Mouse (Mus musculus) bone marrow macrophage, adult 2 months (primary cell): Measurements from ENCODE around the gene Tmem235. TPM values are rescaled to one million over a fixed set of nuclear protein-coding genes. Genes with fewer than 3 reads are reported as not detected.

Experiments
- H3K27ac ChIP-seq: 2 replicates; pipeline ENCODE4 v1.5.1; 2012; ENCODE audit warnings: low read depth, low read length; ENCODE audit not compliant: insufficient read depth
- H3K4me1 ChIP-seq: 2 replicates; pipeline ENCODE4 v1.6.1; 2012; ENCODE audit warnings: low read length; ENCODE audit not compliant: control insufficient read depth, insufficient read depth
- H3K4me3 ChIP-seq: 2 replicates; pipeline ENCODE4 v1.5.1; 2012; ENCODE audit warnings: mild to moderate bottlenecking, low read length, moderate library complexity; ENCODE audit not compliant: insufficient read depth
- CTCF ChIP-seq: IDR thresholded peaks from 2 replicates; pipeline ENCODE4 v1.5.1; 2012; ENCODE audit warnings: low read depth, mild to moderate bottlenecking, low read length, moderate library complexity
- POLR2A ChIP-seq: IDR thresholded peaks from 2 replicates; pipeline ENCODE4 v1.6.1; 2012; ENCODE audit warnings: mild to moderate bottlenecking, low read depth, low read length, borderline replicate concordance
- polyA plus RNA-seq: library from polyadenylated mRNA; stranded (reverse); fragments of >200 nt; gene quantifications from 2 replicates; pipeline ENCODE4 v1.2.4, GENCODE M21; 2012; ENCODE audit not compliant: missing spikeins, insufficient read depth, insufficient read length

The Tmem235 gene
- polyA plus RNA-seq, 1 experiment, result not detected

GRCm38 (mm10) chr11:117888853-117889822 is 28.6 kb downstream of the Tmem235 start:
- no peaks in the 10 kb centered on the region for H3K4me1 ChIP-seq
- H3K27ac ChIP-seq, result no peak overlapping the region
- no peak overlapping the region for H3K4me3 ChIP-seq
- TF ChIP-seq CTCF (no peak), POLR2A (no peak)

GRCm38 (mm10) chr11:117889887-117890340 is 29.4 kb downstream of the Tmem235 start:
- Histone ChIP-seq H3K4me3 (no peak overlapping the region), H3K4me1 (no peaks in the 10 kb centered on the region), H3K27ac (no peak overlapping the region)
- TF ChIP-seq CTCF (no peak), POLR2A (no peak)

- Histone ChIP-seq H3K4me3 (no peak overlapping the region), H3K4me1 (no peaks in the 10 kb centered on the region), H3K27ac (no peak overlapping the region)
- no peak for TF ChIP-seq CTCF
- TF ChIP-seq POLR2A, result no peak
Observed at GRCm38 (mm10) chr11:117890519-117891282, 30.1 kb downstream of the Tmem235 start.

- Histone ChIP-seq H3K4me3 (no peak overlapping the region), H3K27ac (no peak overlapping the region), H3K4me1 (no peaks in the 10 kb centered on the region)
- no peak for TF ChIP-seq CTCF
- TF ChIP-seq POLR2A, result no peak
Observed at GRCm38 (mm10) chr11:117891581-117892175, 31.1 kb downstream of the Tmem235 start.

DNA sequence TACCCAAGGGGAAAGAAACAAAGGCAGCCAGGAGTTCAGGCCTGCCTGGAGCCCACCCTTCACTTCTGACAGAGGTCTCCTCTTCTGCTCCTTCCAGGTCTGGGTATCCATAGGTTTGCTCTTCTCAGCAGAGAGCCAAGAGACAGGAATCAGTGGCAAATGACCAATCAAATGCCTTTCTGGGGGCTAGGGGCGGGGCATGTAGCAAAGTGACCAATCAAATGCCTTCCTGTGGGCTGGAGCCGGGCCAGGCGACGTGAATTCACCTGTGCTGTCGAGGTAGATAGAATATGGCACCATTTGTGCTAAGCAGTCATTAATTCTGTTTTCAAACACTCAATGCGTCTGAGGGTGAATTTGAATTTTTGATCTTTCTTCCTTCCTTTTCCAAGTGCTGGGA is 31.6 kb downstream of the Tmem235 start:
- TF ChIP-seq CTCF (no peak), POLR2A (no peak)
- no peak overlapping the region for H3K4me3 ChIP-seq
- no peak overlapping the region for H3K27ac ChIP-seq

GRCm38 (mm10) chr11:117894676-117895075 is 34.1 kb downstream of the Tmem235 start:
- Histone ChIP-seq H3K4me3 (no peak overlapping the region), H3K27ac (no peak overlapping the region), H3K4me1 (no peaks in the 10 kb centered on the region)
- no peak for TF ChIP-seq POLR2A
- TF ChIP-seq CTCF, result no peak

More for the DNA sequence above, 31.6 kb downstream of the Tmem235 start:
- no peaks in the 10 kb centered on the region for H3K4me1 ChIP-seq

DNA sequence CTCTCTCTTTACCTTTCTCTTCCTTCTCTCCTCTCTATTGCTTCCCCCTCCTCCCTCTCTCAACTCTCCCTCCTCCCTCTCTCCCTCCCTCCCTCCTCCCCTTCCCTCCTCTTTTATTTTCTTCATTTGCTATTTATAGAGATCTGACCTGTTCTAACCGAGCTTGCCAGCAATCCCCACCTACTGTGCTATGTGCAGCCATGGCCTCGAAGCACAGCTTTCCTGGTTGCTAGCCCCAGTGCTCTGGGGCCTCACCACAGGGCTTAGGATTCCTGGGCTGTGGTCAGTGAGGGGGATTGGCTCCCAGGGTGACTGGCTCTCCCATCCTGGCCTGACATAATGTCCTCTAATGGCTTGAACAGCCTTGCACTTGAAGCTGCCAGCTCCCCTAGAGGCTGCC is 36.0 kb downstream of the Tmem235 start:
- Histone ChIP-seq H3K4me1 (no peaks in the 10 kb centered on the region), H3K27ac (no peak overlapping the region), H3K4me3 (no peak overlapping the region)
- TF ChIP-seq POLR2A (no peak), CTCF (no peak)

DNA sequence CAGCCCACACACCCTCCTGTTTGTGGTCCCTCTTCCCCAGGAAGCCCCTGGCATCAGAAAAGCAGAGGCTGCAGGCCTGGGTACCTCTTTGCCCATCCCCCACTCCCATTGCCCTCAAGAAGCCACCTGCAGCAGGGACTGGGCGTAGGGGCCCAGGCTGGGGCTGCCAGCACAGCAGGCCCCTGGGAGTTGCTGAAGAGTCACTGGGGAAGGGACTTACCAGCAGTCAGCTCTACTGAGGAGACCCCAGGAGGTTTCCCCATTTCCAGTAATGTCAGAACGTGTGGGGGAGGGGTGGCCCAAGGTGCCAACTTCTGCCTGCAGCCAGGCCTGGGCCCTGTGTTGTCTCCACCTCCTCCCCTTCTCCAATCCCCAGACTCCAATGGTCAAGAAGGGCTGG is 41.7 kb downstream of the Tmem235 start:
- no peak overlapping the region for H3K4me3 ChIP-seq
- no peaks in the 10 kb centered on the region for H3K4me1 ChIP-seq
- TF ChIP-seq CTCF (no peak), POLR2A (no peak)
- H3K27ac ChIP-seq, result no peak overlapping the region

DNA sequence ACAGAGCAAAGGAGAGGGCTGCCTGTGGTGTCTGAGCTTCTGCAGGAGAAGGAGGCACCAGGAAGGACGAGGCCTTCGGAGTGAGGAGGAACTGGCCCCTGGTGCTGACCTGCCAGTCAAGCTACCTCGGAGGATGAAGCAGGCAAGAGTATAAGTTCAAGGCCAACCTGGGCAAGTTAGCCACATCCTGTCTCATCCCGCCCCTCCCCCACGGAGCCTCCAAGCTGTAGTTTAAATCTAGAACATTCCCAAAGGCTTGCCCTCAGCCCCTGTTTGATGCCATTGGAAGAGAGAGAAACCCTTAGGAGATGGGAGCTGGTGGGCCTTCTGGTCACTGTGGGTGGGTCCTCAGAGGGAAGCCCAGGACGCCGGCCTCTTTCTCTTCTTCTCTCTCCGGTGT is 43.9 kb downstream of the Tmem235 start:
- TF ChIP-seq CTCF, result no peak
- no peak for TF ChIP-seq POLR2A
- Histone ChIP-seq H3K4me3 (no peak overlapping the region), H3K4me1 (no peaks in the 10 kb centered on the region), H3K27ac (no peak overlapping the region)

GRCm38 (mm10) chr11:117909337-117909736 is 48.8 kb downstream of the Tmem235 start:
- TF ChIP-seq POLR2A (no peak), CTCF (no peak)
- Histone ChIP-seq H3K27ac (no peak overlapping the region), H3K4me1 (peaks cover 3% of the 10 kb centered on the region; the same call in 1 of the 2 replicates), H3K4me3 (no peak overlapping the region)
